Mouse (Mus musculus): ENCODE measurements around the gene Fxyd3. TPM values are rescaled to one million over a fixed set of nuclear protein-coding genes. Genes with fewer than 3 reads are reported as not detected.

Gene Fxyd3
- total and polyA plus RNA-seq, 3 experiments: not detected

DNA sequence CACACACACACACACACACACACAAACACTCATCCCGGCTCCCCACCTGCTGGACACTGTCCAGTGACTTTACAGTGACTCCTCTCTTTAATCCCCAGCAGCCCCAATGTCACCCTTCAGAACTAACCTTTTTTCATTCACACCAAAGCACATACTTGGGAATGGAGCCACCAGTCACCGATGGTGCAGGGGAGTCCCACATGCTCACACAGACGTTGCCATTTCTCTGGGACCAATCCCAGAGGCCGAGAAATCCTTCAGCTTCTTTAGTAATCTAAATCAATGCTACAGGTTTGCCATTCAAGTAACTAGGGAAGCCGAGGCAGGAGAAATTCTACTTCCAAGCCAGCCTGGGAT, 1.8 kb downstream of the Fxyd3 start:
- Histone ChIP-seq H3K9ac (ENCODE audit: control insufficient read depth, low read depth, low read length, poor library complexity, severe bottlenecking) (no peak overlapping the region), H3K36me3 (ENCODE audit: control insufficient read depth in 1 of 2, insufficient read depth in 2 of 2, low read length in 2 of 2) (no peaks in the 10 kb centered on the region), H3K9me3 (replicated peaks; ENCODE audit: insufficient read depth, low read length) (no peaks in the 10 kb centered on the region), H3K79me2 (ENCODE audit: control insufficient read depth, insufficient read depth, low read length, poor library complexity) (no peaks in the 10 kb centered on the region), H3K27me3 (ENCODE audit: control insufficient read depth in 1 of 2, insufficient read depth in 2 of 2, low read length in 2 of 2) (no peaks in the 10 kb centered on the region; a peak in 2 of 4 replicates), H3K4me1 (ENCODE audit: control insufficient read depth in 1 of 2, insufficient read depth in 2 of 2, low read length in 2 of 2) (no peaks in the 10 kb centered on the region), H3K4me3 (ENCODE audit: control insufficient read depth in 1 of 2, insufficient read depth in 1 of 2, low read depth in 2 of 2, low read length in 2 of 2) (no peak overlapping the region), H3K27ac (ENCODE audit: control insufficient read depth, low read depth, low read length) (no peak overlapping the region)
- TF ChIP-seq ELF1 (IDR thresholded peaks at IDR 0.05; ENCODE audit: low read depth, low read length): no peak
- TF ChIP-seq MAZ (IDR thresholded peaks at IDR 0.05; ENCODE audit: low read depth, low read length): no peak
- no peak for TF ChIP-seq USF2 (IDR thresholded peaks at IDR 0.05; ENCODE audit: borderline replicate concordance in 1 of 2, insufficient read depth in 1 of 2, low read depth in 1 of 2, low read length in 2 of 2)
- no peak for DNase-seq (ENCODE audit: low read depth, low spot score)

DNA sequence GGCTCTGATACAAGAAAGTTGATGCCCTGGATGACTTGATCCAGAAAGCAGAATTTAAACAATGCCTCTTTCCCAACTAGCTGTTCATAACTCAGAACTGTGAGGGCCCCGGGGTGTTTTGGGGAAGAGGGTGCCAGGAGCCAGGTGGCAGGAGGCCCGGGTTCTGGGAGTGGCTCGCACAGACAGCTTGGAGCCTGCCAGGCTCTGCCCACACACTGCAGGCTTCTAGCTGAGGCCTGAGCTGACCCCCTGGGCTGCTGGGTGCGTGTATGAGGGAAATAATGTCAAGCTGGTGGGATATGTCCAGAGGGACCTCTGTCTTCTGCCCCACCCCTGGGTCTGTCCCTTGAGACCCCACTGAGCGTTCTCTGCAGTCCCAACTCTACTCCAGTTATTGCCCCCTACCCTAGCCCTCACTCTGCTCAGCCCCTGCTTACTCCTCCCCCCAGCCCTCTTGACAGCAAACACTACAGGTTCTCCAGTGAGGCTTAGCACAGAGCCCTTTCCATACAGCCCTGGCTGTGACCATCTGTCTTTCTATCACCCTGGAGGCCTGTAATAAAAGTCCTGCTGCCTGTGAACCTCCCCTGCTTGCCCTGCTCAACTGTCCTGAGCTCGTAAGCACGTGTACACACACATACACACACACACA, 2.3 kb downstream of the Fxyd3 start:
- Histone ChIP-seq H3K27me3 (ENCODE audit: control insufficient read depth in 1 of 2, insufficient read depth in 2 of 2, low read length in 2 of 2) (no peaks in the 10 kb centered on the region; a peak in 2 of 4 replicates), H3K79me2 (ENCODE audit: control insufficient read depth, insufficient read depth, low read length, poor library complexity) (no peaks in the 10 kb centered on the region), H3K9me3 (replicated peaks; ENCODE audit: insufficient read depth, low read length) (no peaks in the 10 kb centered on the region), H3K9ac (ENCODE audit: control insufficient read depth, low read depth, low read length, poor library complexity, severe bottlenecking) (no peak overlapping the region), H3K4me1 (ENCODE audit: control insufficient read depth in 1 of 2, insufficient read depth in 2 of 2, low read length in 2 of 2) (no peaks in the 10 kb centered on the region), H3K36me3 (ENCODE audit: control insufficient read depth in 1 of 2, insufficient read depth in 2 of 2, low read length in 2 of 2) (no peaks in the 10 kb centered on the region), H3K4me3 (ENCODE audit: control insufficient read depth in 1 of 2, insufficient read depth in 1 of 2, low read depth in 2 of 2, low read length in 2 of 2) (no peak overlapping the region), H3K27ac (ENCODE audit: control insufficient read depth, low read depth, low read length) (no peak overlapping the region)
- DNase-seq (ENCODE audit: low read depth, low spot score): no peak
- TF ChIP-seq NELFE (IDR thresholded peaks at IDR 0.05; ENCODE audit: low read depth, low read length): no peak
- TF ChIP-seq RCOR1 (IDR thresholded peaks at IDR 0.05; ENCODE audit: low read depth, low read length): no peak
- no peak for TF ChIP-seq ETS1 (IDR thresholded peaks at IDR 0.05; ENCODE audit: low read depth, low read length)
- TF ChIP-seq POLR2AphosphoS2 (IDR thresholded peaks at IDR 0.05; ENCODE audit: low read length): no peak
- no peak for TF ChIP-seq SMC3 (IDR thresholded peaks at IDR 0.05; ENCODE audit: low read depth, low read length)
- TF ChIP-seq HCFC1 (IDR thresholded peaks at IDR 0.05; ENCODE audit: low read depth, low read length): no peak
- TF ChIP-seq USF1 (IDR thresholded peaks at IDR 0.05; ENCODE audit: low read depth, low read length): no peak
- TF ChIP-seq JUND (IDR thresholded peaks at IDR 0.05; ENCODE audit: low read depth, low read length): no peak
- TF ChIP-seq BHLHE40 (IDR thresholded peaks at IDR 0.05; ENCODE audit: borderline replicate concordance, low read depth, low read length): no peak
- TF ChIP-seq MAZ (IDR thresholded peaks at IDR 0.05; ENCODE audit: low read depth, low read length): no peak
- no peak for TF ChIP-seq KAT2A (conservative IDR thresholded peaks at IDR 0.05; ENCODE audit: low read depth, low read length)
- TF ChIP-seq POLR2AphosphoS5 (IDR thresholded peaks at IDR 0.05; ENCODE audit: borderline replicate concordance, low read depth, low read length): no peak
- TF ChIP-seq MAX (IDR thresholded peaks at IDR 0.05; ENCODE audit: low read length): no peak
- no peak for TF ChIP-seq MXI1 (IDR thresholded peaks at IDR 0.05; ENCODE audit: low read depth, low read length)
- TF ChIP-seq GABPA (IDR thresholded peaks at IDR 0.05; ENCODE audit: low read depth, low read length): no peak
- no peak for TF ChIP-seq E2F4 (IDR thresholded peaks at IDR 0.05; ENCODE audit: borderline replicate concordance, low read depth, low read length)
- no peak for TF ChIP-seq MEF2A (IDR thresholded peaks at IDR 0.05; ENCODE audit: extremely low read depth, insufficient replicate concordance, low read depth, low read length, poor library complexity, severe bottlenecking)

All from MEL (cell line).